Mouse (Mus musculus) thymus, postnatal 36 days (tissue): ENCODE data around the gene Nms.

Experiments used
- DNase-seq, 2 experiments: peaks; one replicate each; pipeline ENCODE4 v3.0.0; 2022; ENCODE audit warnings: mixed read lengths in 2 of 2

The Nms gene

GRCm38 (mm10) chr1:38938849-38939248 lies at the start of gene Nms:
TSS of gene Nms (plus strand) at chr1:38939149.
- no peak for DNase-seq

DNA sequence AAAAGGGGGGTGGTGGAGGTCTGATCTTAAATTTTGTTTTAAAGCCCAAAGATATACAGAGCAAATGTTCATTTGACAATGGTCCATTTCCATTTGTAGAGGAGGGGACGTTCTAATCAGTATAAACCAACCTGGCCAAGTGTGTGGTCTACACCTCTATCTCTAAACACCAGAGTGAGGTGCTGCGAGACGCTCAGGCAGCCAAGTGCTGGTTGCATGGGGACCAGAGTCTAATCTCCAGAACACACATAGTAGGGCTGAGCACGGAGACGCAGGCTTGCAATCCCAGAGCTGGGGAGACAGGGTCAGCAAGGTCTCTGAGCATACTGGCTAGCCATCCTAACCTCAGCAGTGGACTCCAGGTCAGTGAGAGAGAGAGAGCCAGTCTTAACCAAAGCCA lies 47.5 kb upstream of the Nms start:
- no peak for DNase-seq

DNA sequence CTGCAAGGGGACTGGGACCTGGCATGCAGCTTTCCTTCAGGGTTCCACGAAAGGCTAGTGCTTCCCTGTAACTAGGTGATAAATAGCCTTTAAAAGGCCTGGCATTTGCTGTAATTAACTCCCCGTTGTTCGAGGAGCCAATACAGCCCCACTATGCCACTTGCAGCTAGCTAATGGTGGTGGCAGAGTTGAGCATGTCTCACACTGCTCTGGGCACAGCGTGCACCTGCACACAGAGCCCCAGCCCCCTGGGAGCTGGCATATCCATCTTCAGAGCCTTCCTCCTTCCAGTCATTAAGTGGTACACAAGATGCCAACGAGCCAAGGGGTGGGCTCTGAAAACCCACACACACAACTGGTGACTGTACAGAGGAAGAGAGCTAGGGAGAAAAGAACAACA lies 45.9 kb upstream of the Nms start:
- no peak for DNase-seq

GRCm38 (mm10) chr1:38897431-38898248 lies 41.3 kb upstream of the Nms start, which contains the start of gene Chst10:
TSS of gene Chst10 (minus strand) at chr1:38898161.
- DNase-seq: peak; percentile 93 to 98

- DNase-seq: no peak
These were observed 36.4 kb upstream of the Nms start for GRCm38 (mm10) chr1:38902571-38902970.

DNA sequence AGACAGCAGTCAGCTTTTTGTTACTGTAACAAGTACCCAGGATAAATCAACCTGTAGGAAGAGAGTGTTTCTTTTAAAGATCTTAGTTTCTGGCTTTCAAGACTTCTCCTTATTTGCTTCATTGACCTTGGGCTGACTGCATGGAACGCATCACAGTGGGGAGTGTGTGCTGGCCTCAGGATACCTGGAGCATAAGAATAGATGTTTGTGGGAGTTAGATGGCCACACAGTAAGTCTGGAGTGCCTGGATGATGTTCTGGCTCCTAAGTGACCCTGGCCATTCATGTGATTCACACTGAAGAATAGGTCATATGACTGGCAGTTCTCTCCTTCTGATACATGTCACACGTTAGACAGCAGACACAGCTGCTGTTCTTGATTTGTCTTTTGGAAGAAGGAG lies 35.0 kb upstream of the Nms start:
- no peak for DNase-seq

DNA sequence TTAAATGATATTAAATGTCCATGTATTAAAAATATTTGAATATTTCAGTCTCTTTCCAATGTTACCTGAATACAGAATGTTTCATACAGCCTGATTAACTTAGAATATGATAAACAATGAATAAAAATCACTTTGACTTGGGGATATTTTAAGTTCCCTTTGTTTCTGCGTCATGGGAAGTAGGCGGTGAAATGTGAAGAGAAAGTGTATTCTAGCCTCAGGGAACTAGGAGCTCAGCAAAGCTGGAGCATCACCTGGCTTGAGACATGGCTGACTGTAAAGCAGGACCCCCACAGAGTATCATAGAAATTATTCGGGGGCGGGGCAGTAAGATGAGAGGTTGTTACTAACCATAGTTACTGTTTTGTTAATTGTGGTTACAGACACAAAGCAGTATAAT lies 10.0 kb upstream of the Nms start:
- DNase-seq: no peak

GRCm38 (mm10) chr1:38929468-38929867 lies 9.5 kb upstream of the Nms start:
- DNase-seq: no peak

- no peak for DNase-seq
These were observed 8.2 kb upstream of the Nms start for GRCm38 (mm10) chr1:38930767-38931166.

DNA sequence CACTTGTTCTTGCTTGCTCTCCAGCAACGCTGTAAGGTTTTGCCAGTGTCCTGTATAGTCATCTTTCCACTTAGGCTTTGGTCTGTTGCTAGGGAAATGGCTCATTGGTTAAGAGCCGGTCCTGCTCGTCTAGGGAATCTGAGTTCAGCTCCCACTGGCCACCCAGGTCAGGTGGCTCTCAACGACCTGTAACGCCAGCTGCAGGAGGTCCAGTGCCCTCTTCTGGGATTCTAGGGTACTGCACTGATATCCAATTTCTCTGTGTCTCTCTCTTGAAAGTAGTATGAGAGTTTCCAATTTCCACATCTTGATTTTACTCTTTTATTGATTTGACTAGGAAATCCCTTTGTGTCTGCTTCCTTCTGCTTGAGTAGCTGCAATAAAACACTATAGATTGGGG lies 4.3 kb upstream of the Nms start:
- peak; percentile 21 to 23 for DNase-seq

- DNase-seq: peak; percentile 41 to 43
These were observed 2.2 kb upstream of the Nms start for GRCm38 (mm10) chr1:38936780-38937179.

GRCm38 (mm10) chr1:38939608-38940007 lies 659 bp downstream of the Nms start:
- DNase-seq: no peak

GRCm38 (mm10) chr1:38956457-38956856 lies 17.5 kb downstream of the Nms start:
- DNase-seq: no peak

GRCm38 (mm10) chr1:38969116-38969515 lies 30.2 kb downstream of the Nms start:
- DNase-seq: no peak

DNA sequence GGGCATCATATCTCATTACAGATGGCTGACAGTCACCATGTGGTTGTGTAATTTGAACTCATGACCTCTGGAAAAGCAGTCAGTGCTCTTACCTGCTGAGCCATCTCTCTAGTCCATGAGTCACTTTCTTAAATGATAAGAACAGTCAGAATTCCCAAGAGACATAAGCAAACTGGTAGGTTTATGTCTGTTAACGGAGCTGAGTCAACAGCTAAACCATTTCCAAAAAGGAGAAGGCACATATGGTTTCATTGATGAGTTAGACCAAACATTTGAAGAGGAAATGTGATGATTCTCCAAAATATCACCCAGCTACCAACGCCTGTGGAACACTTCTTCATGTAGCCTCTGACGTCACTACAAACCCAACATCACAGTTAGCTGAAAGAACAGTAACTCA lies 32.8 kb downstream of the Nms start:
- DNase-seq: no peak

- no peak for DNase-seq
These were observed 34.1 kb downstream of the Nms start for GRCm38 (mm10) chr1:38972986-38973592.

GRCm38 (mm10) chr1:38979953-38980352 lies 41.0 kb downstream of the Nms start:
- no peak for DNase-seq

- no peak for DNase-seq
These were observed 44.9 kb downstream of the Nms start for GRCm38 (mm10) chr1:38983870-38984269.

GRCm38 (mm10) chr1:38985308-38985707 lies 46.4 kb downstream of the Nms start, which contains the start of gene Pdcl3:
TSS of gene Pdcl3 (plus strand) at chr1:38985608.
- DNase-seq: no peak

GRCm38 (mm10) chr1:38987080-38987864 lies 48.3 kb downstream of the Nms start:
- DNase-seq: peak; percentile 96 to 99

GRCm38 (mm10) chr1:38987865-38988211 lies 48.9 kb downstream of the Nms start:
- DNase-seq: no peak

- no peak for DNase-seq
These were observed 49.4 kb downstream of the Nms start for GRCm38 (mm10) chr1:38988357-38988756.

GRCm38 (mm10) chr1:38992365-38992764 lies 53.4 kb downstream of the Nms start:
- no peak for DNase-seq
